Mouse (Mus musculus) cerebellum, postnatal 4 days (tissue): ENCODE measurements around the gene Gm10260.
A peak's percentile ranks its signal among the peaks of the same experiment; 100 is the strongest.

Experiments used
- DNase-seq, 2 experiments: peaks; one replicate each; pipeline ENCODE4 v3.0.0; 2022; ENCODE audit warnings: low spot score in 2 of 2, mixed read lengths in 1 of 2

Gm10260 gene

GRCm38 (mm10) chr13:97760532-97760931 lies at the start of gene Gm10260:
Gene Gm10260, minus strand, starts transcription at chr13:97760632.
- no peak for DNase-seq

GRCm38 (mm10) chr13:97809828-97810227 lies 49.4 kb upstream of the Gm10260 start:
- no peak for DNase-seq

GRCm38 (mm10) chr13:97805907-97806306 lies 45.5 kb upstream of the Gm10260 start:
- DNase-seq, result no peak

GRCm38 (mm10) chr13:97802386-97802785 lies 42.0 kb upstream of the Gm10260 start:
- no peak for DNase-seq

- no peak for DNase-seq
Observed at GRCm38 (mm10) chr13:97797462-97797861, 37.0 kb upstream of the Gm10260 start.

- DNase-seq, result no peak
Observed at GRCm38 (mm10) chr13:97794780-97795179, 34.3 kb upstream of the Gm10260 start.

GRCm38 (mm10) chr13:97793932-97794331 lies 33.5 kb upstream of the Gm10260 start:
- DNase-seq, result no peak

- no peak for DNase-seq
Observed at GRCm38 (mm10) chr13:97791664-97792063, 31.2 kb upstream of the Gm10260 start.

- DNase-seq, result no peak
Observed at GRCm38 (mm10) chr13:97789782-97790450, 29.5 kb upstream of the Gm10260 start.

GRCm38 (mm10) chr13:97785167-97785835 lies 24.9 kb upstream of the Gm10260 start:
- no peak for DNase-seq

- DNase-seq, result no peak
Observed at GRCm38 (mm10) chr13:97783423-97784143, 23.2 kb upstream of the Gm10260 start.

GRCm38 (mm10) chr13:97782063-97782462 lies 21.6 kb upstream of the Gm10260 start:
- no peak for DNase-seq

- no peak for DNase-seq
Observed at GRCm38 (mm10) chr13:97781637-97782036, 21.2 kb upstream of the Gm10260 start.

GRCm38 (mm10) chr13:97780556-97780955 lies 20.1 kb upstream of the Gm10260 start:
- no peak for DNase-seq

GRCm38 (mm10) chr13:97779657-97780445 lies 19.4 kb upstream of the Gm10260 start:
- no peak for DNase-seq

- no peak for DNase-seq
Observed at GRCm38 (mm10) chr13:97778698-97779194, 18.3 kb upstream of the Gm10260 start.

- no peak for DNase-seq
Observed at GRCm38 (mm10) chr13:97777667-97778066, 17.2 kb upstream of the Gm10260 start.

- DNase-seq, result peak in 1 of 2 experiments; percentile 55
Observed at GRCm38 (mm10) chr13:97776702-97777101, 16.3 kb upstream of the Gm10260 start.

GRCm38 (mm10) chr13:97775907-97776306 lies 15.5 kb upstream of the Gm10260 start:
- DNase-seq, result no peak

GRCm38 (mm10) chr13:97774740-97775425 lies 14.5 kb upstream of the Gm10260 start:
- DNase-seq, result peak in 1 of 2 experiments; percentile 27

- DNase-seq, result no peak
Observed at GRCm38 (mm10) chr13:97769205-97769604, 8.8 kb upstream of the Gm10260 start.
